Mouse (Mus musculus): ENCODE data around the gene Scg5.

DNA sequence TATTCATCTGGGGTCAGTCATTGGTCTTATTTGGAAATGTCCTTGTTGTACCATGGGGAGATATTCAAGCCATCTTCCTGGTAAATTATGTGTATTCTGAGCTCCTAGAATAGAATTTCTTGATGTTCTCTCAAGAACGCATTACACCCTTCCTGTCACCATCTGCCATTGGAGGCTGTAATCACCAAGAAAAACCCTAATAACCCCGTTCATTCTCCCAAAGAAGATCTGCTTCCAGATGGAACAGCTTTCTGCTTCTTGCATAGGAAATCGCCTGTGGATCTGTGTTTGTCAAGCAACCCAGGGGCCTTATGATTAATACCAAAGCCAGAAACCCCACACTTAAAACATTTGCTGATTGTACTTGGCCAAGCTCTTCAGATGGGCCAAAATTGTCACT is 49.6 kb downstream of the Scg5 start:
- TF ChIP-seq CTCF (IDR thresholded peaks at IDR 0.05; ENCODE audit: control insufficient read depth, insufficient read depth, insufficient read length) (no peak), USF1 (IDR thresholded peaks at IDR 0.05; ENCODE audit: low read depth) (no peak), MYOG (IDR thresholded peaks at IDR 0.05; ENCODE audit: control insufficient read depth, extremely low read depth, insufficient read length) (no peak)
